Mouse (Mus musculus) CH12.LX (cell line): ENCODE measurements around the gene Fam161b. TPM values are rescaled to one million over a fixed set of nuclear protein-coding genes. Genes with fewer than 3 reads are reported as not detected.

Experiments used
- DNase-seq: peaks from one replicate; pipeline ENCODE4 v3.0.0-alpha.2; 2013; ENCODE audit errors: extremely low read depth
- H3K27ac ChIP-seq: 2 replicates; pipeline ENCODE4 v1.5.1; 2012; ENCODE audit warnings: low read depth, mild to moderate bottlenecking, control low read depth, moderate library complexity; ENCODE audit not compliant: insufficient read depth
- H3K27me3 ChIP-seq: replicated peaks from 2 replicates; pipeline ENCODE3; 2012; ENCODE audit warnings: inconsistent platforms
- H3K36me3 ChIP-seq, 2 experiments: replicated peaks in 1 of 2; 2 replicates each; pipeline versions ENCODE3 to v1.6.1; 2012; ENCODE audit warnings: inconsistent platforms in 1 of 2, low read length in 1 of 2, mild to moderate bottlenecking in 1 of 2, mixed read lengths in 1 of 2, moderate library complexity in 1 of 2; ENCODE audit not compliant: control insufficient read depth in 1 of 2, insufficient read depth in 1 of 2
- H3K4me1 ChIP-seq, 2 experiments: 2 replicates each; pipeline ENCODE4 v1.6.1; 2012; ENCODE audit warnings: inconsistent platforms in 1 of 2, moderate library complexity in 1 of 2; ENCODE audit not compliant: insufficient read depth in 2 of 2, control insufficient read depth in 1 of 2
- H3K4me2 ChIP-seq: 2 replicates; pipeline ENCODE4 v1.6.1; 2012; ENCODE audit warnings: low read depth, mild to moderate bottlenecking, control low read depth; ENCODE audit not compliant: poor library complexity, insufficient read depth, severe bottlenecking
- H3K4me3 ChIP-seq, 3 experiments: fragments of 150-350 bp in 1 of 3; sonication (generic) in 1 of 3; replicated peaks in 1 of 3; 2 replicates each; pipeline versions ENCODE3 to v1.5.1; 2011 to 2012; ENCODE audit warnings: low read depth in 2 of 3, low read length in 2 of 3, mild to moderate bottlenecking in 2 of 3, moderate library complexity in 2 of 3, control low read depth in 1 of 3, improper control_type of control experiment in 1 of 3, inconsistent platforms in 1 of 3, mixed read lengths in 1 of 3; ENCODE audit not compliant: poor library complexity in 1 of 3
- H3K79me2 ChIP-seq: replicated peaks from 2 replicates; pipeline ENCODE4 v1.6.1; 2012; ENCODE audit warnings: mild to moderate bottlenecking, moderate library complexity; ENCODE audit not compliant: control insufficient read depth, poor library complexity, insufficient read depth, severe bottlenecking; ENCODE audit errors: extremely low read depth
- H3K9ac ChIP-seq: 2 replicates; pipeline ENCODE4 v1.6.1; 2012; ENCODE audit warnings: low read depth, mild to moderate bottlenecking, control low read depth, moderate library complexity; ENCODE audit not compliant: insufficient read depth
- H3K9me3 ChIP-seq: replicated peaks from 2 replicates; pipeline ENCODE3; 2012; ENCODE audit warnings: low read length, inconsistent platforms, mixed read lengths
- CHD2 ChIP-seq: IDR thresholded peaks from 2 replicates; pipeline ENCODE4 v1.6.1; 2011; ENCODE audit warnings: low read length, improper control_type of control experiment
- CTCF ChIP-seq, 2 experiments: IDR thresholded peaks in 1 of 2; conservative IDR thresholded peaks in 1 of 2; 2 replicates each; pipeline ENCODE4 v1.5.1; 2011 to 2012; ENCODE audit warnings: low read depth in 2 of 2, low read length in 2 of 2, improper control_type of control experiment in 1 of 2, inconsistent platforms in 1 of 2, mild to moderate bottlenecking in 1 of 2, moderate library complexity in 1 of 2
- E2F4 ChIP-seq: IDR thresholded peaks from 2 replicates; pipeline ENCODE4 v1.6.1; 2011; ENCODE audit warnings: low read depth, low read length, improper control_type of control experiment; ENCODE audit not compliant: insufficient replicate concordance
- ETS1 ChIP-seq: conservative IDR thresholded peaks from 2 replicates; pipeline ENCODE4 v1.6.1; 2012; ENCODE audit warnings: low read depth, mild to moderate bottlenecking, inconsistent platforms, low read length, improper control_type of control experiment, moderate library complexity
- HCFC1 ChIP-seq: IDR thresholded peaks from 2 replicates; pipeline ENCODE4 v1.6.1; 2012; ENCODE audit warnings: low read depth, mild to moderate bottlenecking, inconsistent platforms, low read length, improper control_type of control experiment
- JUN ChIP-seq: IDR thresholded peaks from 2 replicates; pipeline ENCODE4 v1.6.1; 2011; ENCODE audit warnings: low read depth, mild to moderate bottlenecking, low read length, improper control_type of control experiment, moderate library complexity; ENCODE audit not compliant: insufficient read depth
- JUND ChIP-seq: conservative IDR thresholded peaks from 2 replicates; pipeline ENCODE4 v1.6.1; 2011; ENCODE audit warnings: low read depth, low read length, improper control_type of control experiment
- MAX ChIP-seq: IDR thresholded peaks from 2 replicates; pipeline ENCODE4 v1.6.1; 2011; ENCODE audit warnings: low read length, improper control_type of control experiment
- MXI1 ChIP-seq: IDR thresholded peaks from 2 replicates; pipeline ENCODE4 v1.6.1; 2011; ENCODE audit warnings: mild to moderate bottlenecking, low read depth, low read length, improper control_type of control experiment
- NRF1 ChIP-seq: IDR thresholded peaks from 2 replicates; pipeline ENCODE4 v1.6.1; 2014; ENCODE audit warnings: low read depth, mild to moderate bottlenecking, inconsistent platforms, low read length, improper control_type of control experiment, moderate library complexity
- PAX5 ChIP-seq: IDR thresholded peaks from 2 replicates; pipeline ENCODE4 v1.6.1; 2012; ENCODE audit warnings: low read length, inconsistent platforms, mixed read lengths
- POLR2A ChIP-seq: IDR thresholded peaks from 2 replicates; pipeline ENCODE4 v1.6.1; 2011; ENCODE audit warnings: low read depth, mild to moderate bottlenecking, improper control_type of control experiment, low read length
- POLR2AphosphoS2 ChIP-seq: IDR thresholded peaks from 2 replicates; pipeline ENCODE4 v1.6.1; 2011; ENCODE audit warnings: low read depth, low read length, improper control_type of control experiment
- RAD21 ChIP-seq: IDR thresholded peaks from 2 replicates; pipeline ENCODE4 v1.6.1; 2011; ENCODE audit warnings: low read depth, mild to moderate bottlenecking, low read length, improper control_type of control experiment, moderate library complexity
- TBP ChIP-seq: conservative IDR thresholded peaks from 2 replicates; pipeline ENCODE4 v1.6.1; 2011; ENCODE audit warnings: low read depth, low read length, improper control_type of control experiment
- TCF12 ChIP-seq: IDR thresholded peaks from 2 replicates; pipeline ENCODE4 v1.6.1; 2014; ENCODE audit warnings: low read depth, mild to moderate bottlenecking, inconsistent platforms, low read length, improper control_type of control experiment
- USF2 ChIP-seq: conservative IDR thresholded peaks from 2 replicates; pipeline ENCODE4 v1.6.1; 2011; ENCODE audit warnings: low read depth, low read length, improper control_type of control experiment
- ZC3H11A ChIP-seq: IDR thresholded peaks from 2 replicates; pipeline ENCODE4 v1.6.1; 2012; ENCODE audit warnings: low read depth, mild to moderate bottlenecking, inconsistent platforms, low read length, improper control_type of control experiment
- ZKSCAN1 ChIP-seq: IDR thresholded peaks from 2 replicates; pipeline ENCODE4 v1.6.1; 2012; ENCODE audit warnings: low read depth, inconsistent platforms, low read length, improper control_type of control experiment, borderline replicate concordance
- ZMIZ1 ChIP-seq: IDR thresholded peaks from 2 replicates; pipeline ENCODE4 v1.6.1; 2012; ENCODE audit warnings: low read depth, mild to moderate bottlenecking, inconsistent platforms, low read length, improper control_type of control experiment
- dilution Hi-C: fragments of 300-500 bp; cut with MboI; formaldehyde crosslinking; loops from 2 replicates; pipeline ENCODE4 v1.14.3; 2020; ENCODE audit warnings: low sequenced_read_pairs; ENCODE audit not compliant: extremely low pct_unique_long_range_greater_than_20kb, extremely low pct_ligation_motif_present
- in situ Hi-C: fragments of 300-500 bp; cut with MboI; formaldehyde crosslinking; loops from 3 replicates; pipeline ENCODE4 v1.14.3; 2019; ENCODE audit warnings: low sequenced_read_pairs, low pct_ligation_motif_present, low pct_unique_long_range_greater_than_20kb, mixed read lengths
- polyA plus RNA-seq: library from polyadenylated mRNA; unstranded; fragments of >175 nt; gene quantifications from 2 replicates; pipeline ENCODE4 v1.2.1, GENCODE M21; 2012; ENCODE audit warnings: low read depth; ENCODE audit not compliant: insufficient read length
- total RNA-seq, 2 experiments: library from RNA; depleted of rRNA; stranded (reverse); fragments of 300-350 nt in 1 of 2; fragments of >200 nt in 1 of 2; gene quantifications; 2 replicates each; pipeline ENCODE4 v1.2.3; 2012 to 2014

Fam161b gene
- total and polyA plus RNA-seq, 3 experiments, result 0.80 to 0.98 (median 0.87) TPM

GRCm38 (mm10) chr12:84371647-84372046 is 10.0 kb upstream of the Fam161b start (continued):
- TF ChIP-seq ZMIZ1, result no peak

DNA sequence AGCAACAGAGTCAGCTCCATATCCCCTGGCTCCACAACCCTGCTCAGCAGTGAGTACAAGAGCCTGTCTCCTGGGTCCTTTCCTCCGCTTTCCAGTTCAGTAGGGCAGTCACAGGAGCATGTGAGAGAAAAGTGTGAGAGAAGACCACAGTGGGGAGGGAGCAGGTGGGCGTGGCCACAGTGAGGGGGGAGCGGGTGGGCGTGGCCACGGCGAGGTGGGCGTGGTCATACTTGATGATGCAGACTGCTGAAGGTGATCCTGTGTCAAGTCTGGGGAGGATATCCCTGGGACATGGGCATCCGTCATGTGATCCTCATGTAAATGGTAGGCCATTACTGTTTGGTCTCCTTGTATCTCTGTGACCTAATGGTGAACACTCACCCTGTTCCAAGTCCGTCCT is 5.3 kb upstream of the Fam161b start:
- no peak overlapping the region for H3K4me2 ChIP-seq
- no peaks in the 10 kb centered on the region for H3K9me3 ChIP-seq
- no peak overlapping the region for H3K9ac ChIP-seq
- no peak for DNase-seq
- in situ Hi-C loops, result no loop called here
- no peak overlapping the region for H3K27ac ChIP-seq
- dilution Hi-C loops, result no loop called here
- H3K36me3 ChIP-seq, result peaks cover 37 to 60% of the 10 kb centered on the region in 2 experiments
- no peaks in the 10 kb centered on the region for H3K27me3 ChIP-seq
- no peak overlapping the region for H3K4me3 ChIP-seq
- TF ChIP-seq JUND (no peak), MXI1 (no peak), CTCF (conservative IDR thresholded peaks at IDR 0.05 in 1 of 2, IDR thresholded peaks at IDR 0.05 in 1 of 2; ENCODE audit: low read depth in 2 of 2, low read length in 2 of 2) (no peak), E2F4 (no peak), TCF12 (no peak), MAX (no peak), HCFC1 (no peak), USF2 (no peak), NRF1 (no peak), POLR2A (no peak), RAD21 (no peak), CHD2 (no peak), ZC3H11A (no peak), ZKSCAN1 (no peak)
- peaks cover 4 to 17% of the 10 kb centered on the region in 2 experiments; a peak in 3 of 4 replicates for H3K4me1 ChIP-seq
- peaks cover 21% of the 10 kb centered on the region for H3K79me2 ChIP-seq

DNA sequence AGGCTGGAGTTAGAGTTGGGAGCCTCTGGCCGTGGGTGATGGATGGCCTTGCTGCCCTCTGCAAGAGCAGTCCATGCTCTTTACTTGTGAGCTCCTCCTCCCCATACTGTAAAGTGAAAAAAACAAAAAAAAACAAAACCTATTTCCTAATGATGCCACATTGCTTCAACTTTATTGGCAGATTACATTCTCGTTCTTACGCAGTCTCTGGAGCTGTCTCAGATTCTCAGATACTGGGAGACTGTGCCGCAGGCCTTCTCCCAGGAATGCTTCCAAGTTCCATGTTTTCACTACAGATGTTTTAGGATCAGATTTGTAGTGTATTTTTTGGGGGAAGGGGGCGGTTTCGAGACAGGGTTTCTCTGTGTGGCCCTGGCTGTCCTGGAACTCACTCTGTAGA is 3.5 kb upstream of the Fam161b start:
- Histone ChIP-seq H3K4me1 (peaks cover 4 to 26% of the 10 kb centered on the region in 2 experiments; a peak in 3 of 4 replicates), H3K79me2 (peaks cover 21% of the 10 kb centered on the region), H3K4me3 (no peak overlapping the region), H3K9me3 (no peaks in the 10 kb centered on the region), H3K27ac (no peak overlapping the region), H3K4me2 (no peak overlapping the region), H3K9ac (no peak overlapping the region), H3K27me3 (no peaks in the 10 kb centered on the region)
- no peak for DNase-seq
- dilution Hi-C loops, result no loop called here
- in situ Hi-C loops, result no loop called here
- no peak for TF ChIP-seq PAX5
- TF ChIP-seq CTCF (conservative IDR thresholded peaks at IDR 0.05 in 1 of 2, IDR thresholded peaks at IDR 0.05 in 1 of 2; ENCODE audit: low read depth in 2 of 2, low read length in 2 of 2), result no peak
- no peak for TF ChIP-seq TBP
- no peak for TF ChIP-seq JUN
- no peak for TF ChIP-seq NRF1
- no peak for TF ChIP-seq E2F4
- no peak for TF ChIP-seq ETS1
- no peak for TF ChIP-seq POLR2AphosphoS2
- TF ChIP-seq, all 38 proteins: peak for 0
- H3K36me3 ChIP-seq, result peaks cover 20 to 41% of the 10 kb centered on the region in 2 experiments
